Mouse (Mus musculus): ENCODE data around the gene C3. TPM values are rescaled to one million over a fixed set of nuclear protein-coding genes. Genes with fewer than 3 reads are reported as not detected.

C3 gene
- polyA plus RNA-seq, 3 experiments from 2014 or later: 1.0 to 3.6 (median 1.8) TPM

Other genes starting within 250 kb of the C3 start
- not detected for gene Acer1, start 246.0 kb downstream of the C3 start, polyA plus RNA-seq (2017; shearing (Covaris generic))
- 100 to 1,000 TPM in 2 of 3 experiments, 10 to 100 TPM in 1; 61.9 to 113 (median 112) TPM for gene Clpp, start 237.8 kb downstream of the C3 start, polyA plus RNA-seq (2017; shearing (Covaris generic))
- 10 to 100 TPM; 20.3 to 29.1 (median 22.2) TPM for gene Alkbh7, start 230.8 kb downstream of the C3 start, polyA plus RNA-seq (2017; shearing (Covaris generic))
- 1 to 10 TPM in 1 of 3 experiments, under 1 TPM in 1, not detected in 1; 0.82 to 1.5 TPM for gene Pspn, start 228.1 kb downstream of the C3 start, polyA plus RNA-seq (2017; shearing (Covaris generic))
- gene Gtf2f1, start 216.8 kb downstream of the C3 start, polyA plus RNA-seq (2017; shearing (Covaris generic)): 10 to 100 TPM; 66.8 to 86.1 (median 78.3) TPM
- 1 to 10 TPM in 1 of 3 experiments, under 1 TPM in 2; 0.51 to 1.7 (median 0.67) TPM for gene Gm17949, start 216.7 kb downstream of the C3 start, polyA plus RNA-seq (2017; shearing (Covaris generic))
- 10 to 100 TPM; 17.4 to 36.4 (median 31.4) TPM for gene Khsrp, start 196.6 kb downstream of the C3 start, polyA plus RNA-seq (2017; shearing (Covaris generic))
- not detected for gene Slc25a41, start 186.5 kb downstream of the C3 start, polyA plus RNA-seq (2017; shearing (Covaris generic))
- gene Crb3, start 169.0 kb downstream of the C3 start, polyA plus RNA-seq (2017; shearing (Covaris generic)): 1 to 10 TPM in 1 of 3 experiments, under 1 TPM in 2; 0.94 to 2.4 (median 0.99) TPM
- 1 to 10 TPM; 1.0 to 3.1 (median 2.6) TPM for gene Slc25a23, start 168.3 kb downstream of the C3 start, polyA plus RNA-seq (2017; shearing (Covaris generic))
- 100 to 1,000 TPM; 183 to 288 (median 219) TPM for gene Dennd1c, start 149.6 kb downstream of the C3 start, polyA plus RNA-seq (2017; shearing (Covaris generic))
- gene Tubb4a, start 140.4 kb downstream of the C3 start, polyA plus RNA-seq (2017; shearing (Covaris generic)): 1 to 10 TPM; 2.2 to 5.4 (median 3.9) TPM
- gene Tnfsf9, start 122.8 kb downstream of the C3 start, polyA plus RNA-seq (2017; shearing (Covaris generic)): 10 to 100 TPM in 2 of 3 experiments, 1 to 10 TPM in 1; 9.6 to 30.9 (median 15.9) TPM
- gene Cd70, start 78.4 kb downstream of the C3 start, polyA plus RNA-seq (2017; shearing (Covaris generic)): 1 to 10 TPM; 1.6 to 5.2 (median 3.4) TPM
- 10 to 100 TPM; 13.3 to 15.2 (median 14.1) TPM for gene Tnfsf14, start 34.0 kb downstream of the C3 start, polyA plus RNA-seq (2017; shearing (Covaris generic))
- gene Gpr108, start 20.3 kb upstream of the C3 start, polyA plus RNA-seq (2017; shearing (Covaris generic)): 10 to 100 TPM; 49.0 to 66.3 (median 56.5) TPM
- gene Trip10, start 21.3 kb upstream of the C3 start, polyA plus RNA-seq (2017; shearing (Covaris generic)): 1 to 10 TPM; 1.0 to 4.4 (median 3.6) TPM
- 10 to 100 TPM; 66.1 to 89.2 (median 85.7) TPM for gene Vav1, start 51.0 kb upstream of the C3 start, polyA plus RNA-seq (2017; shearing (Covaris generic))
- gene Adgre1, start 130.6 kb upstream of the C3 start, polyA plus RNA-seq (2017; shearing (Covaris generic)): under 1 TPM in 1 of 3 experiments, not detected in 2; 0.91 TPM